Mouse (Mus musculus) cerebellum, adult 2 months (tissue): ENCODE results near the gene Arhgef3. TPM values are rescaled to one million over a fixed set of nuclear protein-coding genes. Genes with fewer than 3 reads are reported as not detected.
A peak's percentile ranks its signal among the peaks of the same experiment; 100 is the strongest.

Experiments used
- DNase-seq, 2 experiments: peaks; one replicate each; pipeline ENCODE4 v3.0.0; 2021
- H3K27ac ChIP-seq: fragments of 200-500 bp; 2 replicates; pipeline ENCODE4 v1.5.1; 2012; ENCODE audit warnings: low read length, control low read depth, inconsistent platforms; ENCODE audit not compliant: insufficient read depth
- H3K27me3 ChIP-seq: fragments of 200-500 bp; 2 replicates; pipeline ENCODE4 v1.6.1; 2012; ENCODE audit warnings: inconsistent platforms, mild to moderate bottlenecking, low read length, moderate library complexity; ENCODE audit not compliant: control insufficient read depth, insufficient read depth
- H3K4me1 ChIP-seq: fragments of 200-500 bp; 2 replicates; pipeline ENCODE4 v1.6.1; 2011; ENCODE audit warnings: low read length; ENCODE audit not compliant: control insufficient read depth, insufficient read depth
- H3K4me3 ChIP-seq: fragments of 200-500 bp; replicated peaks from 2 replicates; pipeline ENCODE3; 2011; ENCODE audit warnings: mild to moderate bottlenecking, low read depth, low read length, control low read depth; ENCODE audit not compliant: insufficient read depth
- CTCF ChIP-seq: fragments of 200-500 bp; IDR thresholded peaks from 2 replicates; pipeline ENCODE4 v1.5.1; 2011; ENCODE audit warnings: low read depth, mild to moderate bottlenecking, control low read depth, low read length, moderate library complexity, borderline replicate concordance; ENCODE audit not compliant: insufficient read depth
- POLR2A ChIP-seq: fragments of 200-500 bp; IDR thresholded peaks from 2 replicates; pipeline ENCODE4 v1.6.1; 2011; ENCODE audit warnings: low read length, control low read depth, borderline replicate concordance; ENCODE audit not compliant: insufficient read depth
- WGBS: fragments of 180-500 bp; shearing (Covaris S2); methylation state at CpG from one replicate; pipeline ENCODE4 v1.1.7; 2018; 5-methylcytosine and 5-hydroxymethylcytosine counted together
- polyA plus RNA-seq: library from polyadenylated mRNA; depleted of rRNA; stranded (reverse); fragments of >200 nt; gene quantifications from 2 replicates; pipeline ENCODE4 v1.2.3, GENCODE M21; 2012

Arhgef3 gene
- polyA plus RNA-seq, 1 experiment: 54.8 TPM

GRCm38 (mm10) chr14:27156032-27156431, 41.3 kb downstream of the Arhgef3 start:
- H3K4me3 ChIP-seq: no peak overlapping the region
- TF ChIP-seq POLR2A: no peak
- no peak for TF ChIP-seq CTCF
- no peak for DNase-seq
- no peaks in the 10 kb centered on the region for H3K27me3 ChIP-seq
- no peaks in the 10 kb centered on the region for H3K4me1 ChIP-seq
- no peak overlapping the region for H3K27ac ChIP-seq
- WGBS: 89% methylated on average over 6 of the region's 6 CpGs

- TF ChIP-seq POLR2A (no peak), CTCF (no peak)
- no peak for DNase-seq
- Histone ChIP-seq H3K4me3 (no peak overlapping the region), H3K27ac (no peak overlapping the region), H3K4me1 (no peaks in the 10 kb centered on the region), H3K27me3 (no peaks in the 10 kb centered on the region)
- WGBS: 75% methylated on average over 3 of the region's 3 CpGs
Observed at GRCm38 (mm10) chr14:27158133-27158532, 43.4 kb downstream of the Arhgef3 start.

GRCm38 (mm10) chr14:27158782-27159181, 44.1 kb downstream of the Arhgef3 start:
- Histone ChIP-seq H3K27me3 (no peaks in the 10 kb centered on the region), H3K4me1 (no peaks in the 10 kb centered on the region), H3K4me3 (no peak overlapping the region), H3K27ac (no peak overlapping the region)
- 86% methylated on average over 2 of the region's 2 CpGs for WGBS
- DNase-seq: no peak
- TF ChIP-seq POLR2A (no peak), CTCF (no peak)

- H3K4me1 ChIP-seq: no peaks in the 10 kb centered on the region
- WGBS: 91% methylated on average over 7 of the region's 7 CpGs
- no peak for DNase-seq
- no peaks in the 10 kb centered on the region for H3K27me3 ChIP-seq
- H3K4me3 ChIP-seq: no peak overlapping the region
- TF ChIP-seq CTCF (no peak), POLR2A (no peak)
- H3K27ac ChIP-seq: no peak overlapping the region
Observed at GRCm38 (mm10) chr14:27160762-27161161, 46.1 kb downstream of the Arhgef3 start.

- TF ChIP-seq CTCF: no peak
- no peak for TF ChIP-seq POLR2A
- DNase-seq: no peak
- Histone ChIP-seq H3K27ac (no peak overlapping the region), H3K4me3 (no peak overlapping the region), H3K4me1 (no peaks in the 10 kb centered on the region), H3K27me3 (no peaks in the 10 kb centered on the region)
- WGBS: 94% methylated on average over 6 of the region's 6 CpGs
Observed at GRCm38 (mm10) chr14:27164639-27165038, 49.9 kb downstream of the Arhgef3 start.

- no peak for TF ChIP-seq CTCF
- no peak for TF ChIP-seq POLR2A
Observed at GRCm38 (mm10) chr14:27166751-27167150, 52.1 kb downstream of the Arhgef3 start.

GRCm38 (mm10) chr14:27167177-27167576, 52.5 kb downstream of the Arhgef3 start:
- TF ChIP-seq CTCF (no peak), POLR2A (no peak)
- Histone ChIP-seq H3K4me3 (no peak overlapping the region), H3K27me3 (no peaks in the 10 kb centered on the region), H3K27ac (no peak overlapping the region), H3K4me1 (no peaks in the 10 kb centered on the region)
- DNase-seq: no peak
- 39% methylated on average over 4 of the region's 4 CpGs for WGBS

More at GRCm38 (mm10) chr14:27166751-27167150, 52.1 kb downstream of the Arhgef3 start:
- WGBS: 25% methylated on average over 8 of the region's 8 CpGs
- H3K27ac ChIP-seq: no peak overlapping the region
- no peaks in the 10 kb centered on the region for H3K4me1 ChIP-seq
- DNase-seq: peak in 1 of 2 experiments; percentile 48
- no peaks in the 10 kb centered on the region for H3K27me3 ChIP-seq
- H3K4me3 ChIP-seq: no peak overlapping the region

GRCm38 (mm10) chr14:27168387-27168786, 53.7 kb downstream of the Arhgef3 start:
- Histone ChIP-seq H3K4me1 (no peaks in the 10 kb centered on the region), H3K4me3 (no peak overlapping the region), H3K27me3 (no peaks in the 10 kb centered on the region), H3K27ac (no peak overlapping the region)
- no peak for DNase-seq
- TF ChIP-seq POLR2A (no peak), CTCF (no peak)
- WGBS: 96% methylated on average over 5 of the region's 5 CpGs
